Mouse (Mus musculus) cortical plate, adult 2 months (tissue): ENCODE data around the gene Gm12117. TPM values are rescaled to one million over a fixed set of nuclear protein-coding genes. Genes with fewer than 3 reads are reported as not detected.

Experiments
- H3K27ac ChIP-seq: fragments of 200-500 bp; 2 replicates; pipeline ENCODE4 v1.5.1; 2012; ENCODE audit warnings: low read length, control low read depth, inconsistent platforms; ENCODE audit not compliant: insufficient read depth
- H3K4me1 ChIP-seq: fragments of 200-500 bp; 2 replicates; pipeline ENCODE4 v1.6.1; 2011; ENCODE audit warnings: low read length; ENCODE audit not compliant: control insufficient read depth, insufficient read depth
- H3K4me3 ChIP-seq: fragments of 200-500 bp; 2 replicates; pipeline ENCODE4 v1.5.1; 2011; ENCODE audit warnings: mild to moderate bottlenecking, low read length, control low read depth; ENCODE audit not compliant: insufficient read depth
- CTCF ChIP-seq: fragments of 200-500 bp; IDR thresholded peaks from 2 replicates; pipeline ENCODE4 v1.5.1; 2011; ENCODE audit warnings: mild to moderate bottlenecking, control low read depth, low read length; ENCODE audit not compliant: insufficient read depth; ENCODE audit errors: extremely low read depth
- POLR2A ChIP-seq: fragments of 200-500 bp; IDR thresholded peaks from 2 replicates; pipeline ENCODE4 v1.6.1; 2011; ENCODE audit warnings: mild to moderate bottlenecking, low read length, control low read depth; ENCODE audit not compliant: insufficient read depth; ENCODE audit errors: extremely low read depth
- polyA plus RNA-seq: library from polyadenylated mRNA; depleted of rRNA; stranded (reverse); fragments of >200 nt; gene quantifications from 2 replicates; pipeline ENCODE4 v1.2.3, GENCODE M21; 2012; rRNA removed

Gm12117 gene
- polyA plus RNA-seq, 1 experiment = 0.52 TPM

- H3K4me3 ChIP-seq = no peak overlapping the region
- TF ChIP-seq CTCF (no peak), POLR2A (no peak)
- H3K4me1 ChIP-seq = no peaks in the 10 kb centered on the region
- no peak overlapping the region for H3K27ac ChIP-seq
These were observed 2.2 kb downstream of the Gm12117 start for GRCm38 (mm10) chr11:33274294-33274693.

DNA sequence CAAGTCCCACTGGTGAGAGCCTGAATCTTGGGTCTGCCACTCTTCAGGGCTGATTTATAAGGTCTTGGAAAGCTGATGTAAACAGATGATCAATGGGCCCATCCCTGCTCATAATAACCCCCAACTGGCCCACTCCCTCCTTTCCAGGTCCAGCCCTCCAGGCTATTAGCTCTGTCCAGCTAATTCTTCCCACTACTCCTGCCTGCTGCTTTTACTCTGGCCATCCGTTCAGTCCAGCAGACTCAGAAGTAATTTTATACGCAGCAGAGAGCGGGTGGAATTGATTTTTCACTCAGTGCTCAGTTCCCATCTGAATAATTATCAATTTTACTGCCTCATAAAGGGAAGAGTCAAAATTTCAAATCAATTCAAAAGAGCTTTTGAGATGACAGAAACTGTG is 36.2 kb downstream of the Gm12117 start:
- H3K4me1 ChIP-seq = no peaks in the 10 kb centered on the region
- H3K4me3 ChIP-seq = no peak overlapping the region
- H3K27ac ChIP-seq = no peak overlapping the region
- TF ChIP-seq CTCF (no peak), POLR2A (no peak)

DNA sequence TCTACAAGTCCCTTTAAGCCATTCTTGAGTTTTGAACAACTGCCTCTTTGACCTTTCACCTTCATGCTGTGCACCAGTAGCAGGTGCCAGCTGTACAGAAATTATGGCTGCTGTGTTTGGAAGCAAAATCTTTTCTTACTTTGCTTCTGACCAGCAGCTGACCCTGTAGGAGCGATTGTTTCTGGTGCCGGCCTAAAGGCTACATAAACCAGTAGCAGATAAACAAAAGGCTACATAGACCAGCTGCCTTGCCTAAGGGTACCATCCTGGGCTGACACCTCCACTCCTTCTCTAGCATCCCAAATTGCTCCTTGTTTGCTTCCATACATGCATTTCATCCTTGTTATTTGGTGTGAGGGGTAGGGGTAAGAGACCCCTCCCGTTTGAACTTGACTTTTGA is 42.4 kb downstream of the Gm12117 start:
- H3K27ac ChIP-seq = no peak overlapping the region
- TF ChIP-seq POLR2A (no peak), CTCF (no peak)

GRCm38 (mm10) chr11:33232056-33232455 is 44.5 kb downstream of the Gm12117 start:
- no peak for TF ChIP-seq POLR2A
- H3K4me1 ChIP-seq = no peaks in the 10 kb centered on the region
- no peak overlapping the region for H3K4me3 ChIP-seq
- no peak overlapping the region for H3K27ac ChIP-seq

More for the DNA sequence above, 42.4 kb downstream of the Gm12117 start:
- Histone ChIP-seq H3K4me3 (no peak overlapping the region), H3K4me1 (no peaks in the 10 kb centered on the region)

- TF ChIP-seq CTCF (no peak), POLR2A (no peak)
- no peaks in the 10 kb centered on the region for H3K4me1 ChIP-seq
- H3K4me3 ChIP-seq = no peak overlapping the region
- H3K27ac ChIP-seq = no peak overlapping the region
These were observed 48.4 kb downstream of the Gm12117 start for GRCm38 (mm10) chr11:33228186-33228585.

GRCm38 (mm10) chr11:33226516-33226915 is 50.0 kb downstream of the Gm12117 start:
- TF ChIP-seq CTCF (no peak), POLR2A (no peak)
- H3K4me1 ChIP-seq = peaks cover 3% of the 10 kb centered on the region; the same call in 1 of the 2 replicates

More at GRCm38 (mm10) chr11:33226516-33226915, 50.0 kb downstream of the Gm12117 start:
- Histone ChIP-seq H3K4me3 (no peak overlapping the region), H3K27ac (no peak overlapping the region)

Other genes starting within 250 kb of the Gm12117 start
- 1.8 and 2.0 TPM in 2 replicates for gene Fgf18, start 129.3 kb downstream of the Gm12117 start, polyA plus RNA-seq
- gene Npm1, start 113.5 kb downstream of the Gm12117 start, polyA plus RNA-seq = 178 and 182 TPM in 2 replicates
- gene Tlx3, start 73.1 kb downstream of the Gm12117 start, polyA plus RNA-seq = not detected in 2 replicates
- 3.4 and 3.6 TPM in 2 replicates for gene Ranbp17, start 237.0 kb upstream of the Gm12117 start, polyA plus RNA-seq